Mouse (Mus musculus): ENCODE measurements around the gene Pcbd1. TPM values are rescaled to one million over a fixed set of nuclear protein-coding genes. Genes with fewer than 3 reads are reported as not detected.
"Not testable (repeated sequence)": the region's sequence is repeated elsewhere in the genome, so short reads cannot be mapped to it uniquely, and the experiment has no call there.

Pcbd1 gene
- polyA plus RNA-seq, 2 experiments: 79.9 to 162 TPM

GRCm38 (mm10) chr10:61091866-61092265, 2.7 kb downstream of the Pcbd1 start:
- no peak overlapping the region for H3K27ac ChIP-seq
- 82% methylated on average over 6 of the region's 6 CpGs for WGBS (ENCODE audit: insufficient replicate concordance)
- ATAC-seq (ENCODE audit: insufficient read depth) (no peak), DNase-seq (ENCODE audit: low read depth in 3 of 3, low spot score in 3 of 3) (no peak)
- H3K27me3 ChIP-seq (ENCODE audit: control insufficient read depth, insufficient read depth, low read length): no peaks in the 10 kb centered on the region
- no peak overlapping the region for H3K4me3 ChIP-seq (ENCODE audit: insufficient read depth in 1 of 2, low read depth in 2 of 2, low read length in 2 of 2)
- H3K9me3 ChIP-seq (ENCODE audit: control insufficient read depth, low read length): no peaks in the 10 kb centered on the region
- H3K4me1 ChIP-seq (replicated peaks; ENCODE audit: control insufficient read depth in 2 of 2, insufficient read depth in 2 of 2, low read length in 1 of 2): peaks cover 0 to 9% of the 10 kb centered on the region in 2 experiments; a peak in 2 of 4 replicates
- H3K4me2 ChIP-seq (ENCODE audit: low read depth): no peak overlapping the region
- TF ChIP-seq CTCF (IDR thresholded peaks at IDR 0.05; ENCODE audit: low read depth) (no peak), EP300 (IDR thresholded peaks at IDR 0.05; ENCODE audit: low read depth) (no peak)
- no peaks in the 10 kb centered on the region for H3K36me3 ChIP-seq (replicated peaks; ENCODE audit: control insufficient read depth, insufficient read depth, low read depth)
- no peak overlapping the region for H3K9ac ChIP-seq (replicated peaks)

GRCm38 (mm10) chr10:61103564-61104114, 14.5 kb downstream of the Pcbd1 start:
- Histone ChIP-seq H3K9me3 (ENCODE audit: control insufficient read depth, low read length) (no peaks in the 10 kb centered on the region), H3K4me1 (replicated peaks; ENCODE audit: control insufficient read depth in 2 of 2, insufficient read depth in 2 of 2, low read length in 1 of 2) (no peaks in the 10 kb centered on the region), H3K27ac (no peak overlapping the region), H3K27me3 (ENCODE audit: control insufficient read depth, insufficient read depth, low read length) (no peaks in the 10 kb centered on the region), H3K4me2 (ENCODE audit: low read depth) (no peak overlapping the region), H3K36me3 (replicated peaks; ENCODE audit: control insufficient read depth, insufficient read depth, low read depth) (peaks cover 25% of the 10 kb centered on the region), H3K4me3 (ENCODE audit: insufficient read depth in 1 of 2, low read depth in 2 of 2, low read length in 2 of 2) (no peak overlapping the region), H3K9ac (replicated peaks) (no peak overlapping the region)
- DNase-seq (ENCODE audit: low read depth in 3 of 3, low spot score in 3 of 3): no peak
- no peak for TF ChIP-seq EP300 (IDR thresholded peaks at IDR 0.05; ENCODE audit: low read depth)
- TF ChIP-seq CTCF (IDR thresholded peaks at IDR 0.05; ENCODE audit: low read depth): no peak
- WGBS (ENCODE audit: insufficient replicate concordance): 75% methylated on average over 3 of the region's 3 CpGs
- no peak for ATAC-seq (ENCODE audit: insufficient read depth)

GRCm38 (mm10) chr10:61114246-61114720, 25.2 kb downstream of the Pcbd1 start:
- no peaks in the 10 kb centered on the region for H3K9me3 ChIP-seq (ENCODE audit: control insufficient read depth, low read length)
- H3K4me2 ChIP-seq (ENCODE audit: low read depth): no peak overlapping the region
- DNase-seq (ENCODE audit: low read depth in 3 of 3, low spot score in 3 of 3) (no peak), ATAC-seq (ENCODE audit: insufficient read depth) (no peak)
- H3K9ac ChIP-seq (replicated peaks): no peak overlapping the region
- WGBS (ENCODE audit: insufficient replicate concordance): 85% methylated on average over 2 of the region's 2 CpGs
- H3K27me3 ChIP-seq (ENCODE audit: control insufficient read depth, insufficient read depth, low read length): no peaks in the 10 kb centered on the region
- no peak overlapping the region for H3K27ac ChIP-seq
- H3K4me3 ChIP-seq (ENCODE audit: insufficient read depth in 1 of 2, low read depth in 2 of 2, low read length in 2 of 2): no peak overlapping the region
- H3K4me1 ChIP-seq (replicated peaks; ENCODE audit: control insufficient read depth in 2 of 2, insufficient read depth in 2 of 2, low read length in 1 of 2): 0 out of 4 replicates have a peak, but pooled peaks cover 0 to 2% of the 10 kb centered on the region in 2 experiments
- peaks cover 16% of the 10 kb centered on the region for H3K36me3 ChIP-seq (replicated peaks; ENCODE audit: control insufficient read depth, insufficient read depth, low read depth)
- no peak for TF ChIP-seq EP300 (IDR thresholded peaks at IDR 0.05; ENCODE audit: low read depth)
- TF ChIP-seq CTCF (IDR thresholded peaks at IDR 0.05; ENCODE audit: low read depth): no peak

DNA sequence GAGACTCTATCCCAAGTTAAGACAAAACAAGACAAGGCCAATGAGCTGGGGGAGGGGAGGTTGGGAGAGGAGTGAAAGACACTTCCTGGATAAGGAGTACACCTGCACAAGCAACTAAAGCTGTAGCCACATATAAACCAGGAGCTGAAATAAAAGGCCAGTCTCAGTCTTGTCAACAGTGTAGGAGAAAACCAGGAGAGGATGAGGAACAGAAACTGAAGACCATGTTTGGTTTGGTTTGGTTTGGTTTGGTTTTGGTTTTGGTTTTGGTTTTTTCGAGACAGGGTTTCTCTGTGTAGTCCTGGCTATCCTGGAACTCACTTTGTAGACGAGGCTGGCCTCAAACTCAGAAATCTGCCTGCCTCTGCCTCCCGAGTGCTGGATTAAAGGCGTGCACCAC, 32.6 kb downstream of the Pcbd1 start:
- not testable (repeated sequence) for DNase-seq (ENCODE audit: low read depth in 3 of 3, low spot score in 3 of 3); H3K4me3 ChIP-seq (ENCODE audit: insufficient read depth in 1 of 2, low read depth in 2 of 2, low read length in 2 of 2); H3K9ac ChIP-seq (replicated peaks); ATAC-seq (ENCODE audit: insufficient read depth); H3K9me3 ChIP-seq (ENCODE audit: control insufficient read depth, low read length); H3K36me3 ChIP-seq (replicated peaks; ENCODE audit: control insufficient read depth, insufficient read depth, low read depth); H3K27me3 ChIP-seq (ENCODE audit: control insufficient read depth, insufficient read depth, low read length)
- Histone ChIP-seq H3K4me2 (ENCODE audit: low read depth) (peak overlapping the region; percentile 71), H3K4me1 (replicated peaks; ENCODE audit: control insufficient read depth in 2 of 2, insufficient read depth in 2 of 2, low read length in 1 of 2) (peaks cover 33 to 37% of the 10 kb centered on the region in 2 experiments), H3K27ac (peak overlapping the region; percentile 42)
- 81% methylated on average over 4 of the region's 4 CpGs for WGBS (ENCODE audit: insufficient replicate concordance)

DNA sequence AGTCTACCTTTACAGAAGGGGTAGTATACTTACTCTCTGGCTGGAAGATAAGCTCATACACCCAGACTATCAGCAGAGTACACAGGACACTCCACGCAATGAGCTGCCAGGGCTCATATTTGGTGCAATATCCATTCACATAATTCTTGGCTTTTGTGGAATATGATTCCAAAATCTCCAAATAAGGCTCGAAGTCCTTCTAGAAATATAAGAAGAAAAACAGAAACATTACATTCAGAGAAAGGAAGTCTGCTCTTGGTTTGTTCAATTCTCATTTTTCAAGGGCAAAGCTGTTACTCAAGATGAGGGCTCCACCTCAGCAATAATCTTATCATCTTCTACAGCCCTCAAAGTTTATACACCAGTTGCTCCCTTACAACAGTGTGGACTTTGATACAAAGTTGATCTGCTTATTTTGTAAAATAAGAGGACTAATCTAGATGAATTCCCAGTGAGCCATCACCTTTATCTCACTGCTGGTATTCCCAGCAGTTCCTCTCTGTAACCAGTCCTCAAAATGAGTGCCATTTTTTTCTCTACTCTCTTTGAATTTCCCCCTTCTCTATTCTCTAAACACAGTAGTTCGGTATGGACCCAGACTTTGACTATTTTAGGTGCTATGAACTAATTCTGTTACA, 34.3 kb downstream of the Pcbd1 start:
- H3K27me3 ChIP-seq (ENCODE audit: control insufficient read depth, insufficient read depth, low read length): no peaks in the 10 kb centered on the region
- peak overlapping the region; percentile 38 for H3K9ac ChIP-seq (replicated peaks)
- 26% methylated on average over 3 of the region's 3 CpGs for WGBS (ENCODE audit: insufficient replicate concordance)
- peaks cover 33 to 40% of the 10 kb centered on the region in 2 experiments for H3K4me1 ChIP-seq (replicated peaks; ENCODE audit: control insufficient read depth in 2 of 2, insufficient read depth in 2 of 2, low read length in 1 of 2)
- peak overlapping the region; percentile 96 for H3K27ac ChIP-seq
- peak overlapping the region in 1 of 2 experiments; percentile 24; a peak in 1 of 4 replicates for H3K4me3 ChIP-seq (ENCODE audit: insufficient read depth in 1 of 2, low read depth in 2 of 2, low read length in 2 of 2)
- no peaks in the 10 kb centered on the region for H3K9me3 ChIP-seq (ENCODE audit: control insufficient read depth, low read length)
- TF ChIP-seq EP300 (IDR thresholded peaks at IDR 0.05; ENCODE audit: low read depth): peak; percentile 82
- TF ChIP-seq CTCF (IDR thresholded peaks at IDR 0.05; ENCODE audit: low read depth): no peak
- H3K36me3 ChIP-seq (replicated peaks; ENCODE audit: control insufficient read depth, insufficient read depth, low read depth): no peaks in the 10 kb centered on the region
- ATAC-seq (ENCODE audit: insufficient read depth) (peak; percentile 98), DNase-seq (ENCODE audit: low read depth in 3 of 3, low spot score in 3 of 3) (peak; percentile 61 to 69 (median 61))
- H3K4me2 ChIP-seq (ENCODE audit: low read depth): peak overlapping the region; percentile 71
